Mouse (Mus musculus) forebrain, embryonic 13.5 days (tissue): ENCODE data around the gene Cel. TPM values are rescaled to one million over a fixed set of nuclear protein-coding genes. Genes with fewer than 3 reads are reported as not detected.

Experiments
- ATAC-seq: fragments of 200-750 bp; cut with Nextera tagmentation; 2 replicates; pipeline ENCODE4 v1.8.0; 2017
- H3K27ac ChIP-seq: fragments of 300-500 bp; sonication (generic); 2 replicates; pipeline ENCODE4 v1.5.1; 2015; ENCODE audit warnings: inconsistent platforms, mild to moderate bottlenecking, moderate library complexity
- H3K27me3 ChIP-seq: fragments of 300-500 bp; sonication (generic); 2 replicates; pipeline ENCODE4 v1.6.1; 2015; ENCODE audit warnings: mild to moderate bottlenecking, inconsistent platforms
- H3K36me3 ChIP-seq: fragments of 300-500 bp; sonication (generic); 2 replicates; pipeline ENCODE4 v1.6.1; 2015; ENCODE audit warnings: mild to moderate bottlenecking, inconsistent platforms; ENCODE audit not compliant: poor library complexity, severe bottlenecking
- H3K4me1 ChIP-seq: fragments of 300-500 bp; sonication (generic); 2 replicates; pipeline ENCODE4 v1.6.1; 2015; ENCODE audit warnings: inconsistent platforms
- H3K4me2 ChIP-seq: fragments of 300-500 bp; sonication (generic); 2 replicates; pipeline ENCODE4 v1.6.1; 2015; ENCODE audit warnings: inconsistent platforms, mild to moderate bottlenecking, moderate library complexity
- H3K4me3 ChIP-seq: fragments of 300-500 bp; sonication (generic); 2 replicates; pipeline ENCODE4 v1.5.1; 2015; ENCODE audit warnings: mild to moderate bottlenecking, inconsistent platforms
- H3K9ac ChIP-seq: fragments of 300-500 bp; sonication (generic); 2 replicates; pipeline ENCODE4 v1.6.1; 2015; ENCODE audit warnings: mild to moderate bottlenecking, inconsistent platforms
- H3K9me3 ChIP-seq: fragments of 300-500 bp; sonication (generic); replicated peaks from 2 replicates; pipeline ENCODE4 v1.6.1; 2016; ENCODE audit warnings: inconsistent platforms
- WGBS: fragments of 180-500 bp; shearing (Covaris S2); methylation state at CpG from one replicate; pipeline ENCODE4 v1.1.7; 2015; 5-methylcytosine and 5-hydroxymethylcytosine counted together
- polyA plus RNA-seq: library from polyadenylated mRNA; unstranded; fragments of >200 nt; fragmentation: Nextera tagmentation; extraction: Ambion mirVana; gene quantifications from 2 replicates; pipeline ENCODE4 v1.2.1, GENCODE M21; 2015

Gene Cel
- 0.14 TPM in 1 of 2 replicates, not detected in the other for polyA plus RNA-seq

DNA sequence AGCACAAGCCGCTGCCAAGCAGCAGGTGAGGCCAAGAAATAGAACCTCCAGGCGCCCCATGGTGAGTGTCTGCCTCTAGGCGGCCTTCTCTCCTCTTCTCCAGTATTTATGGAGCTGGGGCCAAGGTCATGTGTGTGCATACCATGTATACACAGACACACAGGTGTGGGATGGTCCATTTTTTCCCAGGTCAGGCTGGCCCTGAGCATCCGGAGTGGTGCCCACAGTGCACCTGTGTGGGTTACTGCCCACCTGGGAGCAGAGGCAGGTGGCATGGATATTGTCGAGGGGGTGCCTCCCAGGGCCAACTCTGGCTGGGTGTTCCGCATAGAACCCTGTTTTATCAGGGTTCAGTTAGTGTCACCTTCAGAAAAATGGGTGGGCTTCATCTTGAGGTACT is at the start of gene Cel:
Gene Cel (minus strand): TSS at position 101 of the 400 bp plus-strand sequence.
- H3K4me2 ChIP-seq = no peak within 1 kb of the TSS
- no peak within 1 kb of the TSS for H3K4me3 ChIP-seq
- H3K9me3 ChIP-seq = no peaks in the 10 kb centered on the region
- no peak within 1 kb of the TSS for H3K9ac ChIP-seq
- ATAC-seq = no peak
- H3K27me3 ChIP-seq = no peaks in the 10 kb centered on the region
- peaks cover 38% of the 10 kb centered on the region for H3K36me3 ChIP-seq
- no peaks in the 10 kb centered on the region for H3K4me1 ChIP-seq
- WGBS = 73% methylated on average over 6 of the region's 6 CpGs
- H3K27ac ChIP-seq = no peak within 1 kb of the TSS

DNA sequence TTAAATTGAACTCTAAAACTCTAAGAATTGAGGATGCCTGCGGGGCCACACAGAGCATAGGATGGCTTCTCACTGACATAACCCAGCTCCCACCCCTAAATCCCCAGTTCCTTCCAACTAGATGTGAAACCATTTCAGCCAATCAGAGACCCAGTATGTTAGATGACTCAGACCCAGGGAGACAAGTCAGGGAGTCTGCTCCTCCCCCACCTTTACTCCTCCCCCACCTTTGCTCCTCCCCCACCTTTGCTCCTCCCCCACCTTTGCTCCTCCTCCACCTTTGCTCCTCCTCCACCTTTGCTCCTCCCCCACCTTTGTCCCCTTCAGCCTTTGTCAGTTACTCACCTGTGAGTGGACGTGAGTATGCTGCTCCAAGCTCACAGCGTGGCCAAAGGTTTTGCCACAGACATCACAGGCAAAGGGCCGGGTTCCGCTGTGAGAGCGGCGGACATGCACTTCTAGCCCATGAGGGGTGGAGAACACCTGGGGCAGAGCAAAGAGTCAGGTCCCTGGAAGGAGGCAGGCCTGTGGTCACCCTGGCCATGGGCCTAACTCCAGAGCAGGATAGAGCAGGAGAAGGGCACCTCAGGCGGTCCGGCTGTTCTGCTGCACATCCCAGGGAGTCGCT is 49.3 kb upstream of the Cel start:
- H3K9ac ChIP-seq = no peak overlapping the region
- H3K27ac ChIP-seq = no peak overlapping the region
- H3K9me3 ChIP-seq = no peaks in the 10 kb centered on the region
- no peaks in the 10 kb centered on the region for H3K4me1 ChIP-seq
- 62% methylated on average over 10 of the region's 10 CpGs for WGBS
- no peaks in the 10 kb centered on the region for H3K36me3 ChIP-seq
- ATAC-seq = no peak
- no peak overlapping the region for H3K4me2 ChIP-seq
- no peaks in the 10 kb centered on the region for H3K27me3 ChIP-seq
- H3K4me3 ChIP-seq = no peak overlapping the region

DNA sequence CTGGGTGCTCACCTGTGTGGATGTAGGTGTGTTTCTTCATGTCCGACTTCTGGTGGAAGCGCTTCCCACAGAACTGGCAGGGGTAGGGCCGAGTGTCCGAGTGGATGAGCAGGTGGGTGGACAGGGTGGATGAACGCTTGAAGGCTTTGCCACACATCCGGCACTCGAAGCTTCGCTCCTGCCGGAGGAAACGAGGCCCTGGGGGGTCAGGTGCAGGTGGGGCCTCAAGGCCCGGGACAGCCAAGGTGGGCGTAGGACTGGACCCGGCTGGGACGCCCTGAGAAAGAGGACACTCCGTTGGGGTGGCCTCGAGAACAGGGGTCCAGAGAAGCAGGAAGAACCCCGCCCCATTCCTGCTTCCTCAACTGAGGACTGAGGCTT is 48.2 kb upstream of the Cel start:
- Histone ChIP-seq H3K27ac (no peak overlapping the region), H3K9ac (no peak overlapping the region), H3K36me3 (no peaks in the 10 kb centered on the region), H3K4me2 (no peak overlapping the region), H3K27me3 (no peaks in the 10 kb centered on the region), H3K4me1 (no peaks in the 10 kb centered on the region), H3K9me3 (no peaks in the 10 kb centered on the region), H3K4me3 (no peak overlapping the region)
- no peak for ATAC-seq
- 89% methylated on average over 17 of the region's 17 CpGs for WGBS

DNA sequence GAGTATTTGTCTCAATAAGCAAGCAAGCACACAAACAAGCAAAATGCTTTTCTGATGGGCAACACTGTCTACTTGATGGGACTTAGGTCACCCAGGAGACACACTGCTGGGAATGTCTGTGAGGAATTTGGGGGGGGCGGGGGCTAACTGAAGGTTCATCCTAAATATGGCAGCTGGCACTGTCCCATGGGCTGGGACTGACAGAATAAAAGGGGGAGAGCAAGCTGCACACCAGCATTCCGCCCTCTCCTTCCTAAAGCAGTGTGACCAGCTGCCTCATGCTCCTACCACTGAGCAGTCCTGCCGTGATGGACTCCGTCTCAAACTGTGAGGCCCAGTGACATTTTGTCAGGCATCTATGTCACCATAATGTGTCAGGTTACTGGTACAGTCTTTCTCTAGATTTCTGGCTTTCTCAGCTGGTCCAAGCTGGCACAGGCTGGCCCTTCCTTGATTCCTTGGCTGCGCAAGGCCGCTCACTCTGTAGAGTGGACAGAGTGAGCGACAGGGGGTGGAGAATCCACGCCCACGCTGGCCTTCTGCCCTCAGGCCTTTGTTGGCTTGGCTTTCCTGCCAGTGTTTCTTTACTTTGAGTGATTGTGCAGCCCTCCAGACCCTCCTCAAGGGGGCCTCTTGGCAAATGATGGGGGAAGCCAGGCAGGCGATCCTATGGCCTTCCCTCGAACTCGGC is 47.7 kb upstream of the Cel start:
- H3K4me2 ChIP-seq = no peak overlapping the region
- no peaks in the 10 kb centered on the region for H3K36me3 ChIP-seq
- WGBS = 75% methylated on average over 12 of the region's 12 CpGs
- no peaks in the 10 kb centered on the region for H3K9me3 ChIP-seq
- H3K4me1 ChIP-seq = no peaks in the 10 kb centered on the region
- no peaks in the 10 kb centered on the region for H3K27me3 ChIP-seq
- H3K9ac ChIP-seq = no peak overlapping the region
- ATAC-seq = no peak
- no peak overlapping the region for H3K27ac ChIP-seq
- no peak overlapping the region for H3K4me3 ChIP-seq

DNA sequence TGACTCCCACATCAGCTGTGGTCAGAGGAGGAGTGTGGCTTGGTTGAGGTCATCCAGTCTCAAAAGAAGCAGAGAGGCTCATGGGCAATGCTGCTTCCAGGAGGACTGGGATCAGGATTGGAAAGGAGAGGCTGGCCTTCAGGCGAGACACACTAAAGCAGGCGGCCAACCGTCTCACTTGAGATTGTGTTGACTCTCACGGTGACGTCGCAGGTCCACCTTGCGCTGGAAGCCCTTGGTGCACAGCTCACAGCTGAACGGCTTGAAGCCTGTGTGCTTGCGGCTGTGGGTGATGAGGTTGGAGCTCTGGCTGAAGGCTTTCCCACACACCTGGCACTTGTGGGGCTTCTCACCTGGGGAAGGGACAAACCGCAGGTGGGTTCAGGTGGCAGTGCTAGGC is 46.6 kb upstream of the Cel start:
- H3K9me3 ChIP-seq = no peaks in the 10 kb centered on the region
- 90% methylated on average over 10 of the region's 10 CpGs for WGBS
- no peak overlapping the region for H3K4me3 ChIP-seq
- H3K4me1 ChIP-seq = no peaks in the 10 kb centered on the region
- no peak overlapping the region for H3K4me2 ChIP-seq
- no peaks in the 10 kb centered on the region for H3K27me3 ChIP-seq
- H3K27ac ChIP-seq = no peak overlapping the region
- no peaks in the 10 kb centered on the region for H3K36me3 ChIP-seq
- no peak overlapping the region for H3K9ac ChIP-seq
- no peak for ATAC-seq

DNA sequence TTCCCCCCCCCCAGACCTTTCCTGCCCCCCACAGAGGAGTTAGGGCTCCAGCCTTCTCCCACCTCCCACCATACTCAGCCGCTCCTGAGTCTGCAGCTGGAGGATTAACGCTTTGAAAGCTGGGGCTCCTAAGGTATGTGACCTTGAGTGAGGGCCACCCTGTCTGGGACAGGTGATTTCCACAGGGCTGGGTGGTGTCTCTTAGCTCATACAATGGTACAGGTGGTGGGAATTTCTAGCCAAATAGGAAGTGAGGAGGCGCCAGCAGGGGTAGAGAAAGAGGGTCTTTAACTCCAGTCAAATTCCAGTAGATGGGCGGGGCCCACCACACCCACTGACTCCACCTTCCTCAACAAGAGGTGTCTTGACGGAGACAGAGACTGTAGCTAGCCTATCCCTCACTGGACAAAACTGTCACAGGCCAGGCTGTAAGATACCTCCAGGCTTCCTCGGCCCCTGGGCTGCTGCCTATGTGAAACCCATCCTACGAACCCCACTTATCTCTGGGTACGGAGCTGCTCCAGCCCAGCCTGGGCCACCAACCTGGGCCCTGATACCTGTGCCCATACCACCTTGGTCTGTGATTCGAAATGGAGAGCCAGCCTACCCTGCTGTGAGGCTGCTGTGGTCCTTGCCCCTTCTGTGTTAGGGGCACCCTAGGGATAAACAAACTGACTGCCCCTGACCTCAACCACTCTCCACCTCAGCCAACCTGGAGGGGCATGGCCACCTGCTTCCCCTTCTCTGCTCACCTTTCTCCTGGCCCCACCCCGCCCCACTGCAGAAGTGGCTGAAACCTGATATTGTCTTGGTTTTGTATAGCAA is 44.4 kb upstream of the Cel start:
- 48% methylated on average over 10 of the region's 10 CpGs for WGBS
- no peak overlapping the region for H3K27ac ChIP-seq

DNA sequence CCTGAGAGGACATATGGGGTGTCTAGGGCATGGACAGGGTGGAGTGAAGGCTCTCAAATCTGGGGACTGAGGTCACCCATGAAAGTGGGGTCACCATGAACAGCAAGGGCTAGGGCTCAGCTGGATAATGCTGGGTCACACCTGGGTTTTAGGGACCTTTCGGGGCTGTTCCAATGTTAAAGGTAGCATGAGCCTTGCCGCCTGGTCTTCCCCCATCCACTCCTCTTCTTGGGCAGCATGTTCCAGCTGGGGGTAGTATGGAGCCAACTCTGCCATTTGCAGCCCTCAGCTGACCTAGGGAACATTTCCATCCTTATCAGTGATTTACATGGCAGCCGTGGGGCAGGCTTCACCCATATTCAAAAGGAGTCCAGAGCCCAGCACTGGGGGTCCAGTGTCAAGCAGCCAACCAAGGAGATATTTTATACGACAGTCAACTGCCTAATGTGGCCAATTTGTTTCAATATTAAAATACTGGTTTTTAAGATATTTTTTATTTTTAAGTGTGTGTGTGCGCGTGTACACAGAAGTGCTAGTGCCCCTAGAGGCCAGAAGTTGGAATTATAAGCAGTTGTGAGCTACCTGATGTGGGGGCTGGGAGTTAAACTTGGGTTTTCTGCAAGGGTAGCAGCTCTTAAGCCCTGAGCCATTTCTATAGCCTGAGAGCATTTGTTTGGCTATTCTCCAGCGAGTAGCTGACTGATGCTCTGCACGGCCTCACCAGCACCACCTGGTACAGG is 43.6 kb upstream of the Cel start:
- no peak overlapping the region for H3K4me3 ChIP-seq
- 70% methylated on average over 8 of the region's 8 CpGs for WGBS
- H3K4me1 ChIP-seq = no peaks in the 10 kb centered on the region
- no peaks in the 10 kb centered on the region for H3K9me3 ChIP-seq
- H3K27ac ChIP-seq = no peak overlapping the region
- ATAC-seq = no peak
- H3K4me2 ChIP-seq = no peak overlapping the region
- H3K27me3 ChIP-seq = no peaks in the 10 kb centered on the region
- no peak overlapping the region for H3K9ac ChIP-seq
- H3K36me3 ChIP-seq = no peaks in the 10 kb centered on the region

More for the DNA sequence above, 44.4 kb upstream of the Cel start:
- Histone ChIP-seq H3K4me3 (no peak overlapping the region), H3K4me2 (no peak overlapping the region), H3K27me3 (no peaks in the 10 kb centered on the region), H3K9me3 (no peaks in the 10 kb centered on the region), H3K4me1 (no peaks in the 10 kb centered on the region), H3K36me3 (no peaks in the 10 kb centered on the region), H3K9ac (no peak overlapping the region)
- no peak for ATAC-seq

DNA sequence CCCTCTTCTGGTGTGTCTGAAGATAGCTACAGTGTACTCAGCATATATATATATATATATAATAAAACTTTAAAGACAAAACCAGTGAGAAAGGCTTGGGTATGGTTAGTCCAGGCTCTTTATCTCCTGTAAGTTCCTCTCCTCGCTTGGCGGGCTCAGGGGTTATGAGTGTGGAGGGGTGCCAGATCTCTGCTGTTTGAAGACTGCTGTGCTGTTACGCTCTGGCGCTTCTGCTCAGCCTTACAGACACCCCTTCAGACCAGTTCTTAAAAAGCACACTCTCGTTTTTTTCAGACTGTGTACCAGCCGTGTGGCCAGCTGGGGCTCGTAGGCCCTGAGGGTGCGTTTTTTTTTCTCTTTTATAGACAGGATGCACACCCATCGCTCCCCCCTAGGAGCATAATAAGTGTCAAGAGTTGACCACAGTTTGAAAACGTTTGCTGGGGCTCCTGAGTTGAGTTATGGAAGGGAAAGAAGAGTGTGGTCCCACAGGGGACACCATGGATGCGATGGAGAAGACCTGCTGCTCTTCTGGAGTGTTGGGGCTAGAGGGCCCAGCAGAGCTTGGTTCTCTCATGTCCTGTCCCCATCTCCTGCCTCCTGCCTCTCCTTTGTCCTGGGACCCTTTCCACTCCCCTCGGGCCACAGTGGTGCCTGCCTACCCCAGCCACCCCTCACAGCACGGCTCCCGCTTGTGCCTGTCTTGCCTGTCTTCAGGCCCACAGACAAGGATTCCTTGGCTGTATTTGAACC is 42.8 kb upstream of the Cel start:
- H3K36me3 ChIP-seq = no peaks in the 10 kb centered on the region
- no peaks in the 10 kb centered on the region for H3K27me3 ChIP-seq
- H3K27ac ChIP-seq = no peak overlapping the region
- H3K9ac ChIP-seq = no peak overlapping the region
- no peaks in the 10 kb centered on the region for H3K4me1 ChIP-seq
- 70% methylated on average over 14 of the region's 14 CpGs for WGBS
- ATAC-seq = no peak
- H3K4me3 ChIP-seq = no peak overlapping the region
- no peaks in the 10 kb centered on the region for H3K9me3 ChIP-seq
- H3K4me2 ChIP-seq = no peak overlapping the region

DNA sequence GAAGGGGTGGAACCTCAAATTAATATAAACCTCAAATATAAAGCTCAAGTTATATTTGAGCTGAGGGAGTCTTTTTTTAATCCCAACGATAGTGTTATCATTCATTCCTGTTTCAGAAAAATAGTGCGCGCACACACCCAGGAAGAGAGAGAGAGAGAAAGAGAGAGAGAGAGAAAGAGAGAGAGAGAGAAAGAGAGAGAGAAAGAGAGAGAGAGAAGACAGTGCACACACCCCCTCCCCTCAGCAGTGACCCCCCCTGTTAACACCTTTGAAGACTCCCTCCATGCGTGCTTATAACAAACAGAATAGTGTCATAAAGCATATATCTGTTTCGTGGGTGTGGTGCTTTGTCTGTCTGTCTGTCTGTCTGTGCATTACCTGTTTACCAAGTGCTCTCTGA is 40.3 kb upstream of the Cel start:
- 92% methylated on average over 5 of the region's 5 CpGs for whole genome bisulfite sequencing

DNA sequence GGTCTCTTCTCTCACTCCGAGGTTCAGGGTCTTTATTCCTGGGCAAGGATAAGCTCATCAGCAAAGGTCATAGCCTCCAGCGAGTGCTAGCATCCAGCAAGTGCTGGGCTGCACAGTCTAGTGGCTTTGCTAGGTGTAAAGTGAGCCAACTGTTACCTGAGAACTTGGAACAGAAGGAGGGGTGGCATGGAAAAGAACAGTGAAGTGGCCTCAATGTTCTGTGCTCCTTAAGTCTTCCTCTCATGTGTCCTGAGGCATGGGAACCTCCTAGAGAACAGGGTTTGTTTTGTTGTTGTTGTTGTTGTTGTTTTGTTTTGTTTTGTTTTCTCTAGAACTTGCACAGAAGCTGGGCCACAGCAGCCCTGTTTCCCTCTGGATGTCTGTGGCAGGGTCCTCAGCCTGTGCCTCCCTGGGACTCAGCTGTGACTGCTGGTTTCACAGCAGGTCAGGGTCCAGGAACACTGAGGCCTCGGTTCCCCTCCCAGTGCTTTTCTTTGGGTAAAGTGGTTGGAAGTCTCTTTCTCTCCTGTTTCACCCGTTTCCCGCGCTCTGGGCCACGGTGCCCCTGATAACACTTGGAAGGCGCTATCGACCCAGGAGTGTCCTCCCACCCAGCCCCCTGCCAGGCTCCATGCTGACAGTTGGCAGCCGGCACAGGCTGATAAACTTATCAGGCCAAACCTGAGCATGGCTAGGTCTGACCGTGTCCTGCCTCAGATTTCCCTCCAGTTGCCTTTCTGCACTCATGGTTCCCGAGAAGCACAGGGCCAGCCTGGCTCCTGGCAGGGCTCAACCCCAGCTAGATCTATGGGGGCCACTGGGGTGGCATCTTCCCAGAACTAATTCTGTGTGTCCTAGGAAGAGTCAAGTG is 38.8 kb upstream of the Cel start:
- H3K4me3 ChIP-seq = no peak overlapping the region
- 73% methylated on average over 12 of the region's 12 CpGs for WGBS
- ATAC-seq = no peak
- no peaks in the 10 kb centered on the region for H3K36me3 ChIP-seq
- H3K9me3 ChIP-seq = no peaks in the 10 kb centered on the region
- H3K4me2 ChIP-seq = no peak overlapping the region
- no peaks in the 10 kb centered on the region for H3K4me1 ChIP-seq
- no peak overlapping the region for H3K9ac ChIP-seq
- H3K27me3 ChIP-seq = no peaks in the 10 kb centered on the region
- H3K27ac ChIP-seq = no peak overlapping the region

More for the DNA sequence above, 40.3 kb upstream of the Cel start:
- Histone ChIP-seq H3K36me3 (no peaks in the 10 kb centered on the region), H3K4me1 (no peaks in the 10 kb centered on the region), H3K9me3 (no peaks in the 10 kb centered on the region), H3K27ac (no peak overlapping the region), H3K27me3 (no peaks in the 10 kb centered on the region), H3K9ac (no peak overlapping the region), H3K4me3 (no peak overlapping the region), H3K4me2 (no peak overlapping the region)
- no peak for ATAC-seq

DNA sequence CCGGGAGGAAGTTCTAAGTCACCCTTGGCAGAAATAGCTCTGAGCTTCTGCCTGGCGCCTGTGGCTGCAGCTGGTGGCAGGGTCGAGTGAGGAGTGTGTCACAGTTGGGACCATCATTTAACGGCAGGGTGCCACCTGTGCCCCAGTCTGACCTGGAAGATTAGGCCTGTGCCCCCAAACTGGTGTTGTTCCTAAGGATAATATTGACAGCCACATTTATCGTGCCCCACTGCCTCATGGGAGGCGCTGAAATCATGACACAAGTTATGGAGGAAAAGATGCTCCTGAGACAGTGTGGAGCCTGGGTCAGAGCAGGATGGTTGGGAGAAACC is 36.3 kb upstream of the Cel start:
- 78% methylated on average over 6 of the region's 6 CpGs for WGBS
- ATAC-seq = no peak
- no peaks in the 10 kb centered on the region for H3K36me3 ChIP-seq

More for the DNA sequence above, 36.3 kb upstream of the Cel start:
- Histone ChIP-seq H3K4me3 (no peak overlapping the region), H3K9ac (no peak overlapping the region), H3K4me1 (no peaks in the 10 kb centered on the region), H3K27me3 (0 out of 2 replicates have a peak, but pooled peaks cover 2% of the 10 kb centered on the region), H3K27ac (no peak overlapping the region), H3K4me2 (no peak overlapping the region), H3K9me3 (no peaks in the 10 kb centered on the region)
